Mouse (Mus musculus) layer of hippocampus, adult 9-10 months (tissue): ENCODE results near the gene 1700056E22Rik.

Source experiments
- DNase-seq: peaks from one replicate; pipeline ENCODE4 v3.0.0; 2022; ENCODE audit warnings: low spot score

Gene 1700056E22Rik

DNA sequence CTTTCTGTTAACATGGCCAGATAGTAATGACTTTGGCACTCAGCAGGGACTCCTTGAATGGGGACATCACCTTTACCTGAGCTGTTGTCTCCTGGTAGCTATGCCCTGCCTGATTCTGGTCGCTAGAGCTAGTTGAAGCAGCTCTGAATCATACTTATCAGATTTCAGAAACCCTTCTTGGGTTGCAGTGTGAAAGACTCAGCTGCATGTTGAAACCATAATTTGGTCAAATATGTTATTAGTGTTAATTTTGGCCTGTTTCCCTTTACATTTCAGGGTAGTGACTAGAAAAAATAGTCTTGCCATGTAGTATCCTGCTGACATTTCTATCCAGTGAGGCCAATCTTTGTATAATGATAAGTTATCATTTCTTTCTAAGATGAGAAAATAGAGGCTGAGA lies 17.2 kb upstream of the 1700056E22Rik start:
- DNase-seq, result no peak

DNA sequence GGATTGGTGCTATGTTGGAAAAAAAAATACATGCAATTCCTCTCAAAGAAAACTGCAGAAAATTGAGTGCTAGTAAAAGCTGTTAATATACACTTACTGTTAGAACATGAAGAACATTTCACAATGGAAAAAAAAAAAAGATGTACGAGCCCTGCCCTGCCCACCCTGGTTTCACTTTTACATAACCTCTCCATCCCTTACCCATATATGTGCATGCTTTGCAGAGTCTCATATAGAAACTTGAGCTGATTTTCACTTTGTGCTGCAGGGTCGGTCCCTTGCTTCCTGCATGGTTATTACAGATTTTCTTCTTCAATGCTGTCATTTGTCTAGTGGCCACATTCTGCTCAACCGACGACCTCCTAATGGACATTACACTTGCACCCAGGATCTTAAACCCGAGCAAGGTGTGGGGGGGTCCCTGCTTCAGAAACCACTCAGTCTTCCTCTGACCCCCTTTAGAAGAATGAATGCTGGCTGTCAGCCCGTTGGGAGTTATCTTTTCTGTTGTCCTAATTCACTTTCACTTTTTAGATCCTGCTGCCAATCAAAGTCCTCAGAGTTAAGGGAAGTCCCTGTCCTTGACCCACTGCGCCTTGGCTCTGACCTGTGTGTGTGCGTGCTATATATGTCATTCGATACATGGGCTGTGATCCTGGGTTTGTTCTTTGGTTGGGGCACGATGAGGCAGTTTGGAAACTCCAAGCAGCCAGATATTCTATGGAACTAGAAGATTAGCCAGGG lies 14.7 kb upstream of the 1700056E22Rik start:
- DNase-seq, result no peak

DNA sequence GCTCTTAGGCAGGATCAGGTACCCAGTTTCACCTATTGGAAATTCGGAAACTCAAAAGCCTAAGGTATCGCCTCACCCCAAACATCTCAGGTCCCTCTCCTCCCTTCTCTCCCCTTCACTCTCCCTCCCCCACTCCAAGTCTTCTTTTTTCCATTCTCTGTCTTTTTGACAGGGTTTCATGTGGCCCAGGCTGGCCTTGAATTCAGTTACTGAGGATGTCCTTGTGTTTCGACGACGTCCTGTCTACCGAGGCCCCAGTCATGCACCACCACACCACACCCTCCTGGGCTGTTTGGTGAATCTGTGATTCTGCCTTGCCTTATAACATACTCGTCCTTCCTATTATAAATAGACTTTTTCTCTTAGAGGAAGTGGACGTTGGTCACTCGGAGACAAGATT lies 13.7 kb upstream of the 1700056E22Rik start:
- DNase-seq, result no peak

DNA sequence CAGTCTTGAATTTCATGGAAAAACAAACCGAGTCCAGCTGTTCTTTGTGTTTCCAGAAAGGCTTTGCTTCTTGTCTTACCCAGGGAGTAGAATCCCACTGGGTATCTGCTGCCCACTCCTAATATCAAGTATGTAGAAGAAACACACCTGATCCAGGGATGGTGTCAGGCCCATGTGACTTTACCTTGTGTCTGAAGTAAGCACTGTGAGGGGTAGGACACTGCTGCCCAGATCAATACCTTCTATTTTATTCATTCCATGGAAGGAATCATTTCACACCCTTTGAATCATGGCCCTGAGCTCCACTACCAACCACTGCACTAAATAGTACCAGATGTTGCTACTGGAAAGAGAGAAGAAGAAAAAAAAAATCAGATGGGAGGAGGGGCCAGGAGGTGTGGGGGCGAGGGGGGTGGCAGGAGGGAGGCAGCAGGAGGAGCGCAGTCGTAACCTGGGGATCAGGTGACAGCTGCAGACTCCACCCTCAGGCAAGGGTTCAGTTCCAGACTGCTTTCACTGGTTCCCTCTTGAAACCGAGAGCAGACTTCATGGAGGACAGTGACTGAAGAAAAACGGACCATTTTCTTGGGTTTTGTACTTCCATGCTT lies 12.1 kb upstream of the 1700056E22Rik start:
- no peak for DNase-seq

DNA sequence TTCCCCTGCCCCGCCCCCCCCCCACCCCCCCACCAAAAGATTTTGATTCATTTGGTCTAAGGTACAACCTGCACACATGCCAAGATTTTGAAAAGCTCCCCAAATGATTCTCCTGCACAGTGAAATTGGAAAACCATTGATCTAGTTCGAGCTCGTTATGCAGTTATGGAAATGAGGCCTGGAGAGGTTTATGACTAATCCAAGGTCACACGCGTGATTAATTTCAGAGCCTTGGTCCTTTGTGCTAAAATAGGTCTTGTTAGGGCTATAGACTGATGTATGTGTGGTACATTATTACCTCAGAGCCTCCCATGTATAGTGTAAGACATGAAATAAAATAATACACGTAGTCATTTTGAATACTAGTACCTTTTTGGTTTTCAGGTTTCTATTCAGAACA lies 9.3 kb upstream of the 1700056E22Rik start:
- no peak for DNase-seq

DNA sequence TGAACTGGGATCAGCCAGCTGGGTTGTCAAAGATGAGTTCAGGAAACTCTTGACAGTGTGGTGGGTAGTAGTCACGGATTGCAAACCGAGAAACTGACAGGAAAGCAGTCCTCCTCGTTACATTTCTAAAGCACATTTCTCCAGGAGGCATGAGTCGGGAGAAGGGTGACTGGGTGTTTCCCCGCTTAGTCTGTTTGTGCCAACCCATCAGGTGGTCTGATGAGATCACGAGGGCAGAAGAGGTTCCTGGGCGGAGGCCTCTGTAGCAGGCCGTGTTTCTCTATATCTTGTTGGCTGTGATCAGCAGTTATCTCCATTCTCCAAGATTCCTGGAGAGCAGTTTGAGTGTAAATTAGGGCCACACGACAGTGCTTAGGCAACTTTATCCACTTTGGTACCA lies 8.6 kb upstream of the 1700056E22Rik start:
- DNase-seq, result no peak

DNA sequence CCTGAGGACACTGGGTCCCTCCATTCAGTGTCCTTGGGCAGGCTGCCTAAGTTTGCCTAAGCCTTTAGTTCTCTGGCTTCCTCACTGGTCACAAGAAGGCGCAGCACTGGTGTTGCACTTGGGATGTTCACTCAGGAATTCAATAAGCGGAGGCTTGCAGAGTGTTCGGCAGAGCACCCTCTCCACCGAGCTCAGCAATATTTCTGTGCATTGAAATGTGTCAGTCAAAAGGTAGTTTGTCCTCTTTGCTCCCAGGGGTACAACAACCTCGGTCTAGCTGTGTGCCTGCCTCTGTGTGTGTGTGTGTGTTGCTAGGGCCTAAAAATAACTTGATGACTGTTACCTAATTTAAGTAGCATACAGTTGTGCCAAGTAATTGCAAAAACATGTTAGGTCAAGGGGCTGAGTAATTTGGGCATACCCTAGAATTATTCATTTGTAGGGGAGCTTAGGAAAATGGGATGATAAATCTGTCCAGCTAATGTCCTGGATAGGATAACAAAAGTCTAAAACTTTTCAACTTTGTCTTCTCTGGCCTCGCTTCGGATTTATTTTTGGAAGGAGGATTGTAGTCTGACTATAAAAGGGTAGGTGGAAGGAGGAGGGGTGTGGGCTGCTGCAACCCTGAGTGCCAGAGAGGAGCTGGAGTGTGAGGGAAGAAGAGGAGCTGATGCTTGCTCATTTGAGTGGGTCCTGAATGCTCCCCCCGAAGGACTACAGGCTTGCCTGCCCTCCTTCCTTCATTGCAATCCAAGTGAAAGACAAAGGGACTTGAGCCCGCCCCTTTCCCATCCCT lies 7.9 kb upstream of the 1700056E22Rik start:
- no peak for DNase-seq

DNA sequence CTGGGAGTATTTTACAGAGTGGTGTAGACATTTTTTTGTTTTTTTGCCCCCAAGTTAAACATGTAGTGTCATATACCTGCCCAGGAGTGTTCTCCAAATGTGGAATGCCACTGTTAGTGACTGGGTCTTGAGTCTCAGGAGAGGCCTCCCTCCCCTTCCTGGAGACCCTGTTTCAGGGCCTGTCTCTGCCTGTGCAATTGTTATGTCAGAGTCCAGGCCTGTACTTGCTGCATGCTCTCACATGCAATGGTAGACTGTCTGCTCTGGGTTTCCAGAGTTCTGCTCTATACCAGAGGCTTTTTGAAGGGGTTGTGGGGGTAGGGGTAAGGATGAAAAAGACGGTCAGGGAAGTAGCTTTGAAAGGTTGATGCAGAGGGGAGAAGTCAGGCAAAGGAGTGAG lies 6.8 kb upstream of the 1700056E22Rik start:
- DNase-seq, result no peak

DNA sequence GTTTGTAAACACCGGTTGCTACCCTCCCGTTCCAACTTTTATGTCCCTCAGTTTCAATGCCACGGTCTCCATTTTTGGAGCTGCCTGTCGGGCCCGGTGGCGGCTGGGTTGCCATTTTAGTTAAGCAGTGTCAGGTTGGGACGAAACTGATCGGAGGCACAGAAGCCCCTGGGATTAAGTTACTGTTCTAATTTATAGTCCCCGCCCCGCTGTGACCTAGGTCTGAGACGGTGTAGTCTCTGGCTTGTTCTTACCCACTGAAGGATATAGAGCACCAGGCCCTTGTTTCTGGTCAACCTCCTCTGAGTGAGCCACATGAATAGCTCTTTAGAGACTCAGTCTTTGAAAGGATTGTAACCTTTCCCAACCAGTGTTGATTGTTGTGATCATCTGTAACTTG lies 6.1 kb upstream of the 1700056E22Rik start:
- DNase-seq, result no peak

DNA sequence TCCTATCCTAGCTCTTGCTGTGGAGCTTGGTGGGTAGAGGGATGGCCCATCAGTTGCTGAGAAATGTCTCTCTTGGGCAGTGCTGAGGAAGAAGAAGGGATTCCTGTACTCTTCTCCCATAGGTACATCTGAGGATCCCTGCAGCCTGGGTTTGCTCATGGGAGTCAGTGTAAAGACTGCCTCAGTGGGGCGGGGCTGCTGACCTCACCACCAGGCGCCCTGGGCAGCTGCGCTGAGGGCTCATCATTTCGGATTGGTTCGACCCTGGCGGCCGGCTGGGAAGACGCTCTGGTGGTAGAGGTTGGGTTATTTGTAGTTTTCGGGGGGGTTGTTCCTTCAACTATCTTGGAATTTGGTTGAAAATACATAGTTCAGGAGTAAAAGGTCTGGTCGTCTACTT lies 5.2 kb upstream of the 1700056E22Rik start:
- no peak for DNase-seq

DNA sequence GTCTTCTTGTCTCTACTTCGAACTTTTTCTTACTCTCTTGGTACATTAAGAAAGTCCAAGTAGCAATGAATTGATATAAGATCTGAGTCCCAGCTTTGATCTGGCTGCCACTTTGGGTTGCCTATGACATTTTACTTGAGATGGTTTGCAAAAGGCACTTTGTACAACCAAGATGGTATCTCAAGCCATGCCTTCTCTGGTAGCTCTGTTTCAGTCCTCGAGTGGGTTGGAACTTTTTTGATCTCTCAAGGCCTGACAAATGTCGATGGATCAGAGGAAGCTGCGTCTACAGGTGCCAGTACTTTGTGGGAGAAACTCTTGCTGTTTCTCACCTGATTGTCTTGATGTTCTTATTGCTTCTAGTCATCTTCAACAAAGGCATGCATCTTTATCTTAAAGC lies 3.7 kb upstream of the 1700056E22Rik start:
- no peak for DNase-seq

DNA sequence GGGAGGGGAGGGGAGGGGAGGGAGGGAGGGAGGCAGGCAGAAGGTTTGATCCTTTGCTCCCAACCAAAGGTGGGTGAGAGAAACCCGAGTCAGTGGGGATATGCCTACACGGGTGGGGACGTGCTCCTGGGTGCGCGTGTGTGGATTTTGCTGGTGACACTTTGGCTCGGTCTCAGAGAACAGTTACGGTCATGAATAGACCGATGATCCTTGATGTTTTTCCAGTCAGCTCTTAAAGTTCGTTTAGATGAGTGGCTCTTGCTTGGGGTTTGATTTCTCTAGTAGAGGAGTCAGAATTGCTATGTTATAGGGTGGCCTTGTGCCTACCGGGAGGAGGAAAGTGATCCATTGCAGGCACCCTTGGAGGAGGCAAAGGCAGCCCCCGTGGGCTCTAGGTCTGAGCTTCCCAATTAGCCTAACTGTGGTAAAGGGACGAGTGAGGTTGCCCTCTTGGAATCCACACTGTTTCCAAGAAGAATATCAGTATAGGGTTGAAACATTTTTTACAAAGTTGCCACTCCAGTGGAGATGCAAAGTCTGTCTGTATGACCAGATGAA lies 1.3 kb upstream of the 1700056E22Rik start:
- no peak for DNase-seq

DNA sequence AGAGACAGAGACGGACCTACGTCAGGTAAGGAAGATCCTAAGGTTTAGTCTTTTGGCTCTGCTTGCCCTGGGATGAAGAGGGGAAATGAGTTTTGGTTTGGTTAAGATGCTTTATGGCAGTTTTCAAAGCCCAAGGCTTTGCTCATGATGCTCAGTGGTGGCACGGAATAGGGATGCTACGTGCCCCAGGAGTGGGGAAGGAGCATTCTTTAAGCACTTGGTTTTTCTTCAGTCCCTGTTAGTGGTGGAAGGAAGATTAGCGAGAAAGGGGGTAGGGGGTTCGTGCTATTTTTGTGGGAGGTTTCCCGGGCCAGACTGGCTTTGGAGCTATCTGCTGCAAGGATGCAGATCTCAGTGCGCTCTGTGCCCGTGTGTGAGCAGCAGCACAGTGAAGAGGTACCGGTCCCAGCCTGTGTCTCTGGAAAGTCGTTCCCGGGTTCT lies 660 bp upstream of the 1700056E22Rik start:
- DNase-seq, result no peak

DNA sequence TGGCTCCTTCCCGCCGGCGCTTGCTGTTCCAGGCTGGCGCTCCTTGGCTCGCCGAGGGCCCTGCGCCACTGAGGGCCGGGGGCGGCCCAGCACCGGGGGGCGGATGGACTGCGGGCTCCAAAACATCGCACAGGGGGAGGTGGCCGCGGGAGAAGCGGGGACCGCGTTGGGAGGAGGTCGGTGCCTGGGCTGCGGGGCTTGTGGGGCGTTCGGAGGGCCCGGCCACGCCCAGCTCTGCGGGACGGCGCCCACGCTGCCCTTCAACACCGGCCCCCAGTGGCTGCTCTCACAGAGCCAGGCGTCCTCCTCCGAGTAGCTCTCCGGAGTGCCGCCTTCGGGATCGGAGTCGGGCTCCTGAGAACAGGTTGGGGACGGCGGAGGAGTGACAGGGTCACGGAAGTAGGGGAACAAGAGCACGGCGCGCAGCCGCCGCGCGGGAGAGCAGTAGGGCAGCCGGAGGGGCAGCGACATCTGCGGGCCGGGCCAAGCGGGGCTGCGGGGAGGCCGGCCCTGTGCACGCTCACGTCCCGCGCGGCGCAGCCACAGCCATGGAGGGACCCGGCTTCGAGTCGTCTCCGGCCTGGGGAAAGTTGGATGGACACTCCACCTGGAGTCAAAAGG lies 601 bp downstream of the 1700056E22Rik start:
- no peak for DNase-seq

DNA sequence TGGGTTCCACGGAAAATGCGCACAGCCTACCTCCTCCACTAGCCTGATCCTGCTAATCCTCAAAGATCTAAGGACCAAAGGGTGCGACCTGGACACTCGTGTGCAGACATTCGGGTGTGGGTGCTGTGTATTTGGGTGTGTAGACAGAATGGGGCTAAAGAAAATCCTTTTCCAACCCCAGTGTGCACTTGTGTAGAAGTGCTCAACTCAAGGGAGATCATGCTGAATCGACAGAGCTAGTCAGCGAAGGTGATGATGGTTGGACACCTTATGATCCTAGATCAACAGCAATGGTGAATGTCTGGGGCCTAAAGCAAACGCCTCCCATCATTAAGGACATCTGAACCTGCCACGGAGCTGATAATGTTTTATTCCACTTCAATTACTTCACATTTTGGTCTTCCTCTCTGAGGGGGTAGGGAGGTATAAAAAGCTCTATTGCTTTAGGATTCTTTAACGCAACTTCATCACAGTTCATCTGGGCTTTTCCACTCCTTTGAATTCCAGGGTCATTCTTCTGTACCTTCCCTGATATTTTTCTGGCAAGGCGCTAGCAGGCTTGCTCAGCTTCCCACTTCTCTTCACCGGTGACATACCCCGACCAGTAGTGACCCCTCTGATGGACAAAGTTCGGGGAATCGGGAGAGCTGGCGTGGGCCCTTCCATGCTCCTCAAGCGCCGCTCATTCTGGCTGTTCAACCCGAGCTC lies 1.3 kb downstream of the 1700056E22Rik start:
- DNase-seq, result no peak

DNA sequence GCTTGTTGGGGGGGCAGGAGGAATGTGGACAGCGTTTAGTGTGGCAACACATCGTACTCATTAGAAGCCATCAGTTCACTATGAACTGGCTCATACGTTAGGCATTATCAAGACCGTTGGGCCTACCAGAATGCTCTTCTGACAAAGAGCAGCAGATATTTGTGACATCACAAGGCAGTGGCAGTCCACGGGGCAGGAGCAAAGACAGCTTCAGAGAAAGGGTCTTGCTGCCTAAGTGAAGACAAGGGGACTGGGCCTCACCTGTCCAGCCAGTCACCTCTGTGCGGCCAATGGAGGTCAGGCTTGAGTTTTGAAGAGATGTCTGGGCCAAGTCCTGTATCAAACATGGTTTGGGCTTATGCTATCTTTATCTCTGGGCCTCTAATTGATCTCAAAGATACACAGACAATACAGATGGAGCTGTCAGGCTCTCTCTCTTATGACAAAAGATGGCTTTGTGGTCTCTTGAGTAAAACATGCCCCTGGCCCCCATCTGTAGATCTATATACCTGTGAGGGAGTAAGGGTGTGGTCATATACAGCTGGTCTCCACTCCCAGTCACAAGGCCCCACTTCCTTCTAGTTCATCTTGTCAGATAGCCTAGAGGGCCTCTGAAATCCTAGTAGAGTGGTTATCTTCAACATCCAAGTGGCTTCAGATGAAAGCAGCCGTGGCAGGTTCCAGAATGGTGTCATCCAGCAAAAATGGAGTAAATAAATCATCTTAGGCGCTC lies 3.9 kb downstream of the 1700056E22Rik start:
- DNase-seq, result no peak

DNA sequence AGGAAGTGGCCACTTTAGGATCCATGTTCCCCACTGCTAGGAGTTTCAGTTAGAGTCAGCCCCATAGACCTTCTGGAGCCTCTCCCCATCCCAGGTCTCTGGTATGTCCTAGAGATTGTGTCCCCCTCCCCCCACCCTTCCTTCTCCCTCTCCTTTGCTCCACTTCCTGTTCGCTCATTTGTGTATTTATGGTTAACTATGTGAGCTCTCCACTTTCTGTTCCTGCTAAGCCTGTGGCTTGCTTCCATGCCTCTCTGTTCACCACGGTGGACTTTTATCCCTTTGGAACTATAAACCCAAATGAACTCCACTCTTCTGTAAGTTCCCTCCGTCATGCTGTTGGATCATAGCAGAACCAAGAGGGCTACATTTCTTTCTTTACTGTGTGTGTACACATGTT lies 7.1 kb downstream of the 1700056E22Rik start:
- no peak for DNase-seq

DNA sequence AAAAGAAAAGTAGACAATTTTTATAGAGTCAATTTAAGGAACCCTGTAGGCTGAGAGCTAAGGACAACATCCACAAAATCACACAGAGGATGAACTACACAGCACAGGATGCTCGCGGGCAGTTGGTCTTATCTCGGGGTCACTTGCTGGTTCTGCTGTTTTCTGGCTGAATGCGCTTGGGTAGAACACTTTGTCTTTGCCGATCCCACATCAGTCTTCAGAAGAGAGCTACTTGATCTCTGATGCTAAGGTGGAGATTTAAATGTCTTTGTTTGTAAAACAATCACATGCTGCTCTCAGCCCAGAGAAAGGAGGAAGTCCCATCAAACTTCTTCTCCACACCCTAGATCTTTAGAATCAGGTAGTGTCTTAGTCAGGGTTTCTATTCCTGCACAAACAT lies 9.0 kb downstream of the 1700056E22Rik start:
- no peak for DNase-seq

DNA sequence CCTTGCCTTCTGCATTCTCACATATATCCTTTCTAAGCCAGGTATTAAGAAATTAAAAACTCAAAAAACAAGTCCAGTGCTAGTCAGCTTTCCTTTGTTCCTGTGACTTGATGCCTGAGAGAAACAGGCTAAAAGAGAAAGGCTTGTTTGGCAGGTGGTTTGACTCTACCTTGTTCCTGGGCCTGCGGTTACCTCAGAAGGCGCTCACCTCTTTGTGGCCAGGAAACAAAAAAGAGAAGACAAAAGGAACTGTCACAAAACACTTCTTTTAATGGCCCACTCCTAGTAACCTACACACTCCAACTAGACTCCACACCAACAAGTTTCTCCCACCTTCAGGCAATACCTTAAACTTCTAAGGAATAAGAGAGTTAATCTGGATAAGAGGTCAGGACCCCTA lies 9.5 kb downstream of the 1700056E22Rik start:
- no peak for DNase-seq

DNA sequence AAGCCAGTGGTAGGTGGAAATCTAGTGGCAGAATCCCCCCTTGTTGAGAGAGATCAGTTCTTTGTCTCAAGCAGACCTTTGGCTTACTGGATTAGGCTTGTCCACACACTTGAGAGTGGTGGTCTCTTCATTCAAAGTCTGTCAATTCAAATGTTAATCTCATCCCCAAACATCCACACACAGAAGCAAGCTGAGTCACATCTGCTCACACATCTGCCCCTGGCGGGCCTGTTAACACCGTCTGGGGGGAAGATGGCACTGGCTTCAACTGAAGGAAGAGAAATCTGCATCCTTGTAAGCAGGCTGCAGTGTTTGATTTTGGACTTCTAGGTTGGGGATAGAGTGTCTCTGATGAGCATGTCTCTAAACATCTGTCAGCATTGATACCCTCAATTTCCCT lies 10.1 kb downstream of the 1700056E22Rik start:
- DNase-seq, result no peak

DNA sequence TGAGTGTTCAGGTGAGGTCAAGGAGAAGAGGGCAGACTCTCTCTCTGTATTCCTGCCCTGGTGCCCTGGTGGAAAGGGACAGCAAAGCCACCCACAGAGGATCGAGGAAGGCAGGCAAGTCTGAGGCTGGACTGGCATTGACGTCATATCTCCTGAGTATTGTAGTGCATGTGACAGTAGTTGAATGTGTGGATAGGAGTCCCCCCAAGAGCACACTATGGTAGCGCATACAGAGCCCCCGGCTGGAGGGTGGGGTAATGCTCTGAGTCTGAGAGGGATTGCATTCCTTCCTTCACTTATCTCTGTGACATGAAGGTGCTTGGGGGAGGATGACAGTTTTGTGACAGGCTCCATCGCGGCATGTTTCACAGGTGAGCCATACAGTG lies 14.4 kb downstream of the 1700056E22Rik start:
- DNase-seq, result no peak
